Mouse (Mus musculus) midbrain, embryonic 14.5 days (tissue): ENCODE results near the gene Grid1. TPM values are rescaled to one million over a fixed set of nuclear protein-coding genes. Genes with fewer than 3 reads are reported as not detected.

ENCODE experiments used
- ATAC-seq: fragments of 200-750 bp; cut with Nextera tagmentation; 2 replicates; pipeline ENCODE4 v1.8.0; 2017; ENCODE audit warnings: moderate number of reproducible peaks, moderate library complexity; ENCODE audit not compliant: low FRiP score, low TSS enrichment
- DNase-seq: peaks from one replicate; pipeline ENCODE4 v3.0.0-alpha.2; 2015
- H3K27ac ChIP-seq: fragments of 300-500 bp; sonication (generic); replicated peaks from 2 replicates; pipeline ENCODE4 v1.5.1; 2014; ENCODE audit warnings: mild to moderate bottlenecking, low read depth, low read length, moderate library complexity
- H3K27me3 ChIP-seq: fragments of 300-500 bp; sonication (generic); 2 replicates; pipeline ENCODE4 v1.6.1; 2014; ENCODE audit warnings: low read length, control low read depth, mixed read lengths; ENCODE audit not compliant: control insufficient read depth, insufficient read depth
- H3K36me3 ChIP-seq: fragments of 300-500 bp; sonication (generic); 2 replicates; pipeline ENCODE4 v1.6.1; 2014; ENCODE audit warnings: low read length, control low read depth; ENCODE audit not compliant: control insufficient read depth, insufficient read depth
- H3K4me1 ChIP-seq: fragments of 300-500 bp; sonication (generic); 2 replicates; pipeline ENCODE4 v1.6.1; 2014; ENCODE audit warnings: mild to moderate bottlenecking, antibody characterized with exemption, low read length, control low read depth; ENCODE audit not compliant: control insufficient read depth, insufficient read depth
- H3K4me2 ChIP-seq: fragments of 300-500 bp; sonication (generic); 2 replicates; pipeline ENCODE4 v1.6.1; 2014; ENCODE audit warnings: mild to moderate bottlenecking, low read length, moderate library complexity
- H3K4me3 ChIP-seq: fragments of 300-500 bp; sonication (generic); replicated peaks from 2 replicates; pipeline ENCODE4 v1.5.1; 2014; ENCODE audit warnings: low read depth, low read length
- H3K9ac ChIP-seq: fragments of 300-500 bp; sonication (generic); replicated peaks from 2 replicates; pipeline ENCODE4 v1.6.1; 2014; ENCODE audit warnings: mild to moderate bottlenecking, low read length, moderate library complexity
- H3K9me3 ChIP-seq: fragments of 300-500 bp; sonication (generic); 2 replicates; pipeline ENCODE4 v1.6.1; 2016; ENCODE audit warnings: low read length, control low read depth, mixed read lengths; ENCODE audit not compliant: control insufficient read depth
- whole genome bisulfite sequencing: fragments of 180-500 bp; shearing (Covaris S2); extraction: QIAGEN DNeasy Blood & Tissue Kit; methylation state at CpG from one replicate; pipeline ENCODE4 v1.1.7; 2014; 5-methylcytosine and 5-hydroxymethylcytosine counted together
- polyA plus RNA-seq: library from polyadenylated mRNA; unstranded; fragments of >200 nt; fragmentation: Nextera tagmentation; extraction: Ambion mirVana; gene quantifications from 2 replicates; pipeline ENCODE4 v1.2.1, GENCODE M21; 2014

The Grid1 gene
- polyA plus RNA-seq, 1 experiment from 2014 or later: 5.1 TPM

GRCm38 (mm10) chr14:35219021-35219420 lies 399.1 kb downstream of the Grid1 start:
- ATAC-seq: no peak
- DNase-seq: no peak
- Histone ChIP-seq H3K36me3 (no peaks in the 10 kb centered on the region), H3K4me1 (no peaks in the 10 kb centered on the region), H3K4me3 (no peak overlapping the region), H3K27me3 (no peaks in the 10 kb centered on the region), H3K9ac (no peak overlapping the region), H3K27ac (no peak overlapping the region), H3K4me2 (no peak overlapping the region), H3K9me3 (no peaks in the 10 kb centered on the region)
- 96% methylated on average over 4 of the region's 4 CpGs for WGBS

- Histone ChIP-seq H3K9ac (no peak overlapping the region), H3K4me3 (no peak overlapping the region), H3K27ac (no peak overlapping the region), H3K4me2 (no peak overlapping the region), H3K9me3 (no peaks in the 10 kb centered on the region), H3K27me3 (no peaks in the 10 kb centered on the region), H3K4me1 (no peaks in the 10 kb centered on the region), H3K36me3 (no peaks in the 10 kb centered on the region)
- DNase-seq: no peak
- WGBS: 67% methylated on average over 2 of the region's 2 CpGs
- ATAC-seq: no peak
These were observed 402.3 kb downstream of the Grid1 start for GRCm38 (mm10) chr14:35222196-35222595.

GRCm38 (mm10) chr14:35227581-35227980 lies 407.7 kb downstream of the Grid1 start:
- DNase-seq: no peak
- Histone ChIP-seq H3K9ac (no peak overlapping the region), H3K4me1 (no peaks in the 10 kb centered on the region), H3K27ac (no peak overlapping the region), H3K4me2 (no peak overlapping the region), H3K36me3 (no peaks in the 10 kb centered on the region), H3K9me3 (no peaks in the 10 kb centered on the region), H3K27me3 (no peaks in the 10 kb centered on the region), H3K4me3 (no peak overlapping the region)
- no peak for ATAC-seq
- 90% methylated on average over 5 of the region's 5 CpGs for WGBS

- ATAC-seq (no peak), DNase-seq (no peak)
- H3K27ac ChIP-seq: no peak overlapping the region
- no peaks in the 10 kb centered on the region for H3K27me3 ChIP-seq
- no peak overlapping the region for H3K4me2 ChIP-seq
- H3K4me1 ChIP-seq: no peaks in the 10 kb centered on the region
- no peak overlapping the region for H3K9ac ChIP-seq
- no peaks in the 10 kb centered on the region for H3K9me3 ChIP-seq
- H3K4me3 ChIP-seq: no peak overlapping the region
- H3K36me3 ChIP-seq: no peaks in the 10 kb centered on the region
These were observed 411.5 kb downstream of the Grid1 start for GRCm38 (mm10) chr14:35231384-35231783.

GRCm38 (mm10) chr14:35242882-35243281 lies 423.0 kb downstream of the Grid1 start:
- ATAC-seq: no peak
- DNase-seq: no peak
- Histone ChIP-seq H3K4me1 (no peaks in the 10 kb centered on the region), H3K9me3 (no peaks in the 10 kb centered on the region), H3K9ac (no peak overlapping the region), H3K4me3 (no peak overlapping the region), H3K27me3 (no peaks in the 10 kb centered on the region), H3K36me3 (no peaks in the 10 kb centered on the region), H3K27ac (no peak overlapping the region), H3K4me2 (no peak overlapping the region)
- WGBS: 89% methylated on average over 6 of the region's 6 CpGs

GRCm38 (mm10) chr14:35244776-35245548 lies 425.1 kb downstream of the Grid1 start:
- WGBS: 70% methylated on average over 7 of the region's 7 CpGs
- Histone ChIP-seq H3K4me3 (no peak overlapping the region), H3K27ac (no peak overlapping the region), H3K9ac (no peak overlapping the region), H3K4me1 (no peaks in the 10 kb centered on the region), H3K27me3 (no peaks in the 10 kb centered on the region), H3K4me2 (no peak overlapping the region), H3K9me3 (no peaks in the 10 kb centered on the region), H3K36me3 (no peaks in the 10 kb centered on the region)
- DNase-seq (peak; percentile 41), ATAC-seq (no peak)

GRCm38 (mm10) chr14:35250412-35250811 lies 430.5 kb downstream of the Grid1 start:
- DNase-seq: peak; percentile 59
- Histone ChIP-seq H3K9ac (no peak overlapping the region), H3K27ac (no peak overlapping the region), H3K9me3 (no peaks in the 10 kb centered on the region), H3K36me3 (no peaks in the 10 kb centered on the region), H3K4me2 (no peak overlapping the region), H3K27me3 (no peaks in the 10 kb centered on the region), H3K4me3 (no peak overlapping the region), H3K4me1 (no peaks in the 10 kb centered on the region)
- WGBS: 53% methylated on average over 4 of the region's 4 CpGs
- ATAC-seq: no peak

GRCm38 (mm10) chr14:35254477-35254876 lies 434.6 kb downstream of the Grid1 start:
- no peak for ATAC-seq
- WGBS: 57% methylated on average over 2 of the region's 2 CpGs

GRCm38 (mm10) chr14:35270260-35270659 lies 450.4 kb downstream of the Grid1 start:
- Histone ChIP-seq H3K9me3 (no peaks in the 10 kb centered on the region), H3K4me3 (no peak overlapping the region), H3K4me2 (no peak overlapping the region), H3K36me3 (no peaks in the 10 kb centered on the region), H3K27ac (no peak overlapping the region), H3K27me3 (no peaks in the 10 kb centered on the region), H3K9ac (no peak overlapping the region), H3K4me1 (no peaks in the 10 kb centered on the region)
- DNase-seq (no peak), ATAC-seq (no peak)
- 91% methylated on average over 4 of the region's 4 CpGs for WGBS

More at GRCm38 (mm10) chr14:35254477-35254876, 434.6 kb downstream of the Grid1 start:
- Histone ChIP-seq H3K4me2 (no peak overlapping the region), H3K9me3 (no peaks in the 10 kb centered on the region), H3K9ac (no peak overlapping the region), H3K27ac (no peak overlapping the region), H3K4me1 (no peaks in the 10 kb centered on the region), H3K27me3 (no peaks in the 10 kb centered on the region), H3K4me3 (no peak overlapping the region), H3K36me3 (no peaks in the 10 kb centered on the region)
- peak; percentile 27 for DNase-seq
